Mouse (Mus musculus) C2C12 (cell line): Measurements from ENCODE around the gene Adcy9. TPM values are rescaled to one million over a fixed set of nuclear protein-coding genes. Genes with fewer than 3 reads are reported as not detected.

Experiments used
- H3K27me3 ChIP-seq: one replicate; pipeline ENCODE4 v1.6.1; 2011; ENCODE audit not compliant: control insufficient read depth, insufficient read depth, insufficient read length
- H3K36me3 ChIP-seq: one replicate; pipeline ENCODE4 v1.6.1; 2011; ENCODE audit not compliant: control insufficient read depth, insufficient read depth
- H3K4me3 ChIP-seq: one replicate; pipeline ENCODE4 v1.5.1; 2011; ENCODE audit warnings: mild to moderate bottlenecking, control low read depth; ENCODE audit not compliant: poor library complexity, insufficient read depth, severe bottlenecking
- H3K79me2 ChIP-seq: one replicate; pipeline ENCODE4 v1.6.1; 2011; ENCODE audit not compliant: control insufficient read depth, insufficient read depth
- H3K79me3 ChIP-seq: one replicate; pipeline ENCODE4 v1.6.1; 2011; ENCODE audit warnings: low read depth, control low read depth
- H3ac ChIP-seq: one replicate; pipeline ENCODE3; 2011; ENCODE audit warnings: low read depth; ENCODE audit not compliant: control insufficient read depth, insufficient read length
- CEBPB ChIP-seq: IDR thresholded peaks from one replicate; pipeline ENCODE4 v1.6.1; 2011; ENCODE audit warnings: low read depth, mild to moderate bottlenecking, control low read depth, moderate library complexity
- CTCF ChIP-seq: IDR thresholded peaks from one replicate; pipeline ENCODE4 v1.5.1; 2011; ENCODE audit not compliant: control insufficient read depth, insufficient read depth, insufficient read length
- FOSL1 ChIP-seq: IDR thresholded peaks from one replicate; pipeline ENCODE4 v1.8.0; 2011; ENCODE audit warnings: mild to moderate bottlenecking, low read length; ENCODE audit not compliant: poor library complexity, insufficient read depth, severe bottlenecking
- MAX ChIP-seq: IDR thresholded peaks from one replicate; pipeline ENCODE4 v1.6.1; 2011; ENCODE audit warnings: mild to moderate bottlenecking, control low read depth
- MYOD1 ChIP-seq: IDR thresholded peaks from one replicate; pipeline ENCODE4 v1.6.1; 2011; ENCODE audit warnings: low read depth; ENCODE audit not compliant: control insufficient read depth, insufficient read length
- MYOG ChIP-seq: IDR thresholded peaks from one replicate; pipeline ENCODE4 v1.6.1; 2011; ENCODE audit not compliant: control insufficient read depth, insufficient read length; ENCODE audit errors: extremely low read depth
- USF1 ChIP-seq: IDR thresholded peaks from one replicate; pipeline ENCODE4 v1.6.1; 2011; ENCODE audit warnings: low read depth, mild to moderate bottlenecking, control low read depth, moderate library complexity
- polyA plus RNA-seq: library from polyadenylated mRNA; unstranded; fragments of >200 nt; fragmentation: generic; extraction: Trizol; gene quantifications from one replicate; pipeline ENCODE4 v1.2.1, GENCODE M21; 2012; ENCODE audit warnings: missing spikeins

The Adcy9 gene
- polyA plus RNA-seq, 1 experiment: 2.2 TPM

- no peaks in the 10 kb centered on the region for H3K79me3 ChIP-seq
- H3K36me3 ChIP-seq: no peaks in the 10 kb centered on the region
- H3K27me3 ChIP-seq: no peaks in the 10 kb centered on the region
- H3ac ChIP-seq: no peak overlapping the region
- no peaks in the 10 kb centered on the region for H3K79me2 ChIP-seq
- TF ChIP-seq MYOG (no peak), MYOD1 (no peak), CTCF (no peak), USF1 (no peak), FOSL1 (no peak), CEBPB (no peak), MAX (no peak)
- no peak overlapping the region for H3K4me3 ChIP-seq
Measured at GRCm38 (mm10) chr16:4307795-4308194, 112.5 kb downstream of the Adcy9 start.

- no peaks in the 10 kb centered on the region for H3K27me3 ChIP-seq
- no peak overlapping the region for H3ac ChIP-seq
- H3K79me2 ChIP-seq: no peaks in the 10 kb centered on the region
- H3K79me3 ChIP-seq: no peaks in the 10 kb centered on the region
- H3K36me3 ChIP-seq: no peaks in the 10 kb centered on the region
- TF ChIP-seq MAX (no peak), CTCF (no peak), USF1 (no peak), MYOD1 (no peak), FOSL1 (no peak), CEBPB (no peak), MYOG (no peak)
- H3K4me3 ChIP-seq: no peak overlapping the region
Measured at GRCm38 (mm10) chr16:4304176-4304922, 115.9 kb downstream of the Adcy9 start.

GRCm38 (mm10) chr16:4303554-4303953 lies 116.7 kb downstream of the Adcy9 start:
- H3K36me3 ChIP-seq: no peaks in the 10 kb centered on the region
- no peak for TF ChIP-seq MYOG
- no peak for TF ChIP-seq CTCF
- TF ChIP-seq MAX: no peak
- no peak for TF ChIP-seq CEBPB
- no peaks in the 10 kb centered on the region for H3K79me3 ChIP-seq
- no peak overlapping the region for H3K4me3 ChIP-seq
- H3K79me2 ChIP-seq: no peaks in the 10 kb centered on the region
- no peak overlapping the region for H3ac ChIP-seq
- H3K27me3 ChIP-seq: no peaks in the 10 kb centered on the region

- no peak for TF ChIP-seq MYOG
- no peak for TF ChIP-seq CTCF
- no peak for TF ChIP-seq CEBPB
- TF ChIP-seq MYOD1: no peak
- TF ChIP-seq MAX: no peak
- no peak for TF ChIP-seq USF1
- TF ChIP-seq FOSL1: no peak
- no peak overlapping the region for H3ac ChIP-seq
- no peaks in the 10 kb centered on the region for H3K79me2 ChIP-seq
- no peak overlapping the region for H3K4me3 ChIP-seq
- no peaks in the 10 kb centered on the region for H3K79me3 ChIP-seq
- H3K36me3 ChIP-seq: no peaks in the 10 kb centered on the region
- no peaks in the 10 kb centered on the region for H3K27me3 ChIP-seq
Measured at GRCm38 (mm10) chr16:4300280-4300679, 120.0 kb downstream of the Adcy9 start.

- TF ChIP-seq CTCF (no peak), USF1 (no peak), MYOD1 (no peak), MAX (no peak), FOSL1 (no peak), MYOG (no peak), CEBPB (no peak)
- no peaks in the 10 kb centered on the region for H3K79me3 ChIP-seq
- no peaks in the 10 kb centered on the region for H3K27me3 ChIP-seq
- H3K4me3 ChIP-seq: no peak overlapping the region
- H3K79me2 ChIP-seq: no peaks in the 10 kb centered on the region
- no peak overlapping the region for H3ac ChIP-seq
- no peaks in the 10 kb centered on the region for H3K36me3 ChIP-seq
Measured at GRCm38 (mm10) chr16:4293259-4293658, 127.0 kb downstream of the Adcy9 start.

- no peak overlapping the region for H3K4me3 ChIP-seq
- H3K79me2 ChIP-seq: no peaks in the 10 kb centered on the region
- no peaks in the 10 kb centered on the region for H3K36me3 ChIP-seq
- no peak for TF ChIP-seq FOSL1
- TF ChIP-seq MYOG: no peak
- H3K79me3 ChIP-seq: no peaks in the 10 kb centered on the region
- no peak overlapping the region for H3ac ChIP-seq
- H3K27me3 ChIP-seq: no peaks in the 10 kb centered on the region
Measured at GRCm38 (mm10) chr16:4289507-4289906, 130.8 kb downstream of the Adcy9 start.
